Comparison of ENCODE assay signal across 24 mouse cellular contexts in genomic region chr13:20597307-20597706, GRCm38 (mm10).
DNase-seq lines count a peak whose midpoint lies in the region; ATAC-seq lines count a peak whose summit lies in the region.
"Had no signal": no experiment of that assay in that cellular context is flagged by ENCODE, and none has a peak within 500 bp of the region (broad histone marks: within the 10 kb centered on the region; RNA-seq: fewer than 3 reads in every experiment).

No protein-coding gene starts in this region.

- no peak for ATAC-seq in hindbrain, embryonic 13.5 days (ENCODE audit: low FRiP score)
- ATAC-seq in midbrain, embryonic 16.5 days = peak; percentile 30; the same call in 1 of the 2 replicates
- ATAC-seq in midbrain, embryonic 14.5 days (ENCODE audit: low FRiP score, low TSS enrichment) = no peak
- ATAC-seq in granulocyte monocyte progenitor cell, adult 5-6 weeks (replicated peaks; ENCODE audit: poor library complexity, severe bottlenecking) = no peak
- ATAC-seq: activated CD4-positive, CD25-positive, alpha-beta regulatory T cell, adult 4 months; forebrain, embryonic 15.5 days; intestine, embryonic 16.5 days had no signal

- WGBS in hindbrain, embryonic 13.5 days = 57% methylated on average over 5 of the region's 5 CpGs
- WGBS in hindbrain, embryonic 10.5 days = 73% methylated on average over 5 of the region's 5 CpGs
- WGBS in midbrain, embryonic 16.5 days = 77% methylated on average over 5 of the region's 5 CpGs
- 71% methylated on average over 5 of the region's 5 CpGs for WGBS in midbrain, embryonic 14.5 days

- no peak overlapping the region for H3K4me3 ChIP-seq in hindbrain, embryonic 13.5 days
- H3K4me3 ChIP-seq in hindbrain, embryonic 10.5 days = no peak overlapping the region
- H3K4me3 ChIP-seq in midbrain, embryonic 16.5 days (ENCODE audit: low read depth, low read length) = no peak overlapping the region
- H3K4me3 ChIP-seq in midbrain, embryonic 14.5 days (replicated peaks; ENCODE audit: low read depth, low read length) = no peak overlapping the region
- H3K4me3 ChIP-seq: embryonic facial prominence, embryonic 13.5 days; erythroblast, embryonic 14.5 days; forebrain, embryonic 15.5 days; heart, embryonic 13.5 days; hindbrain, embryonic 15.5 days; liver, embryonic 13.5 days; midbrain, embryonic 12.5 days had no signal

- no peak overlapping the region for H3K9ac ChIP-seq in hindbrain, embryonic 13.5 days
- H3K9ac ChIP-seq in midbrain, embryonic 16.5 days (ENCODE audit: low read depth, low read length) = no peak overlapping the region
- H3K9ac ChIP-seq in midbrain, embryonic 14.5 days (replicated peaks; ENCODE audit: low read length) = no peak overlapping the region
- H3K9ac ChIP-seq: embryonic facial prominence, embryonic 13.5 days; forebrain, embryonic 15.5 days; heart, embryonic 13.5 days; hindbrain, embryonic 15.5 days; liver, embryonic 13.5 days; midbrain, embryonic 12.5 days had no signal

- H3K27ac ChIP-seq in hindbrain, embryonic 13.5 days = peak overlapping the region; percentile 18; the same call in 1 of the 2 replicates
- no peak overlapping the region for H3K27ac ChIP-seq in hindbrain, embryonic 10.5 days
- H3K27ac ChIP-seq in midbrain, embryonic 16.5 days (ENCODE audit: low read length) = no peak overlapping the region
- H3K27ac ChIP-seq in midbrain, embryonic 14.5 days (replicated peaks; ENCODE audit: low read depth, low read length) = no peak overlapping the region
- H3K27ac ChIP-seq: embryonic facial prominence, embryonic 13.5 days; forebrain, embryonic 15.5 days; heart, embryonic 13.5 days; hindbrain, embryonic 15.5 days; liver, embryonic 13.5 days; midbrain, embryonic 12.5 days had no signal

- H3K4me1 ChIP-seq in hindbrain, embryonic 13.5 days (replicated peaks) = no peaks in the 10 kb centered on the region
- peaks cover 8% of the 10 kb centered on the region; the same call in 1 of the 2 replicates for H3K4me1 ChIP-seq in hindbrain, embryonic 10.5 days (replicated peaks)
- H3K4me1 ChIP-seq in midbrain, embryonic 16.5 days (ENCODE audit: control insufficient read depth, insufficient read depth, low read length) = peaks cover 3% of the 10 kb centered on the region; the same call in 1 of the 2 replicates
- no peaks in the 10 kb centered on the region for H3K4me1 ChIP-seq in midbrain, embryonic 14.5 days (ENCODE audit: control insufficient read depth, insufficient read depth, low read length)
- H3K4me1 ChIP-seq: embryonic facial prominence, embryonic 13.5 days; hindbrain, embryonic 15.5 days; liver, embryonic 13.5 days; midbrain, embryonic 12.5 days had no signal

- no peaks in the 10 kb centered on the region for H3K9me3 ChIP-seq in hindbrain, embryonic 13.5 days
- no peaks in the 10 kb centered on the region for H3K9me3 ChIP-seq in hindbrain, embryonic 10.5 days
- H3K9me3 ChIP-seq in midbrain, embryonic 16.5 days (replicated peaks; ENCODE audit: control insufficient read depth, low read length, poor library complexity, severe bottlenecking) = no peaks in the 10 kb centered on the region
- no peaks in the 10 kb centered on the region for H3K9me3 ChIP-seq in midbrain, embryonic 14.5 days (ENCODE audit: control insufficient read depth, low read length)
- H3K9me3 ChIP-seq: embryonic facial prominence, embryonic 13.5 days; forebrain, embryonic 15.5 days; heart, embryonic 13.5 days; hindbrain, embryonic 15.5 days; liver, embryonic 13.5 days; midbrain, embryonic 12.5 days had no signal

- no peak overlapping the region for H3K4me2 ChIP-seq in hindbrain, embryonic 13.5 days
- no peak overlapping the region for H3K4me2 ChIP-seq in midbrain, embryonic 16.5 days (ENCODE audit: low read length)
- no peak overlapping the region for H3K4me2 ChIP-seq in midbrain, embryonic 14.5 days (ENCODE audit: low read length)
- H3K4me2 ChIP-seq: embryonic facial prominence, embryonic 13.5 days; forebrain, embryonic 15.5 days; heart, embryonic 13.5 days; hindbrain, embryonic 15.5 days; liver, embryonic 13.5 days; midbrain, embryonic 12.5 days had no signal

- DNase-seq in hindbrain, embryonic 10.5 days (ENCODE audit: low spot score) = no peak
- DNase-seq in midbrain, embryonic 14.5 days = no peak
- DNase-seq in cerebellum, adult 8-10 months = peak; percentile 13
- DNase-seq in cerebellum, postnatal 25 days = peak; percentile 28 to 41
- no peak for DNase-seq in retina, embryonic 14.5 days (ENCODE audit: low spot score)
- DNase-seq: embryo, embryonic 11 days; heart, postnatal 14 days; liver, embryonic 13.5 days; lung, adult 2 months; lung, postnatal 14 days; retina, postnatal 1 day; right cerebral cortex, postnatal 4 days; thymus, postnatal 14 days had no signal

- H3K27me3 ChIP-seq in hindbrain, embryonic 13.5 days = no peaks in the 10 kb centered on the region
- no peaks in the 10 kb centered on the region for H3K27me3 ChIP-seq in hindbrain, embryonic 10.5 days (ENCODE audit: insufficient read depth, poor library complexity, severe bottlenecking)
- no peaks in the 10 kb centered on the region for H3K27me3 ChIP-seq in midbrain, embryonic 16.5 days (ENCODE audit: control insufficient read depth, insufficient read depth, low read depth, low read length)
- no peaks in the 10 kb centered on the region for H3K27me3 ChIP-seq in midbrain, embryonic 14.5 days (ENCODE audit: control insufficient read depth, insufficient read depth, low read length)
- H3K27me3 ChIP-seq: embryonic facial prominence, embryonic 13.5 days; forebrain, embryonic 15.5 days; heart, embryonic 13.5 days; hindbrain, embryonic 15.5 days; liver, embryonic 13.5 days; midbrain, embryonic 12.5 days had no signal

- H3K36me3 ChIP-seq in hindbrain, embryonic 13.5 days = peaks cover 9% of the 10 kb centered on the region
- H3K36me3 ChIP-seq in hindbrain, embryonic 10.5 days = no peaks in the 10 kb centered on the region
- H3K36me3 ChIP-seq in midbrain, embryonic 16.5 days (ENCODE audit: control insufficient read depth, insufficient read depth, low read length) = no peaks in the 10 kb centered on the region
- H3K36me3 ChIP-seq in midbrain, embryonic 14.5 days (ENCODE audit: control insufficient read depth, insufficient read depth, low read length) = 0 out of 2 replicates have a peak, but pooled peaks cover 3% of the 10 kb centered on the region
- H3K36me3 ChIP-seq: embryonic facial prominence, embryonic 13.5 days; heart, embryonic 13.5 days; hindbrain, embryonic 15.5 days; liver, embryonic 13.5 days; midbrain, embryonic 12.5 days had no signal

Comparison
In these comparisons a context has a peak if more than half of its experiments do, and no peak if none do; other contexts are left out.
1. DNase-seq: peak in cerebellum, adult 8-10 months (single experiment) and cerebellum, postnatal 25 days (2 of 2); none in hindbrain, embryonic 10.5 days (single experiment), midbrain, embryonic 14.5 days (single experiment) and retina, embryonic 14.5 days (single experiment).